Mouse (Mus musculus) monocyte, adult 2 months (primary cell): Measurements from ENCODE around the gene Rassf10.

ENCODE experiments used
- DNase-seq, 2 experiments: peaks; one replicate each; pipeline ENCODE4 v3.0.0; 2022; ENCODE audit warnings: low spot score in 2 of 2, low read depth in 1 of 2

Gene Rassf10

DNA sequence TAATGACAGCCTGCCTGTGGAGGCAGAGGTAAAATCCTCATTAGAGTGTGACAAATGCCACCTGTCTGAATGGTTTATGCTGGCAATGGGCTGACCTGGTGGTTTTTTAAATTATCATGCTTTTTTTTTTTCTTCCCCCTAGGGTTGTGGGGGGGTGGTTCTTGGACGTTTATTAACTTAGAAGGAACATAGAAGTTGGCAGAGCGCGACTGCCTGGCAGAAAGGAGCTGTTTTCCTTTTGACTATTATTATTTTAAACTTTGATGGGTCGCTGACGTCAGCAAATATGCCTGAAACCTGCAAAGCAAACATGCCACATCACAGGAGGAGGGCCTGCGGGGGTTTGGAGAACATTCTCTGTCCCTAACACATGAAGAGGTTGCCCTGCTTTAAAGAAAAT, 3.9 kb downstream of the Rassf10 start:
- DNase-seq = no peak

DNA sequence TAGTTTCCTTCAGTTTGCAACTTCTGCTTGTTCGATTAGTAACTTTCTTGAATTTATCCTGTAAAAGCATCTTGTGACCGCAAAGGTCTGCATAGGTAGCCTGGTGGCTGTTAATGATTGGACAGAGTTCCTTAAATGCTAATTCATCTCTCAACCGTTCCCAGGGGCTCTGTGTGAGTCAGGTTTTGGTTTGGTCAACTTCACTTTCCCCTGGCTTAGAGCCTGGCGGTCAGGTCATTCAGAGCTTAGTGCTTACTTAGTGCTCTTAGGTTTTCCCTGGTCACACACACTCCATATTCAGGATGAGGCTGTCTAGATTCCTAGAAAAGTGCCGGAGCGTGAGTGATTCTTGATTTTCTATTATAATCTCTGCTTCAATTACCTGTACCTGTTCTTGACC, 12.6 kb downstream of the Rassf10 start:
- no peak for DNase-seq

DNA sequence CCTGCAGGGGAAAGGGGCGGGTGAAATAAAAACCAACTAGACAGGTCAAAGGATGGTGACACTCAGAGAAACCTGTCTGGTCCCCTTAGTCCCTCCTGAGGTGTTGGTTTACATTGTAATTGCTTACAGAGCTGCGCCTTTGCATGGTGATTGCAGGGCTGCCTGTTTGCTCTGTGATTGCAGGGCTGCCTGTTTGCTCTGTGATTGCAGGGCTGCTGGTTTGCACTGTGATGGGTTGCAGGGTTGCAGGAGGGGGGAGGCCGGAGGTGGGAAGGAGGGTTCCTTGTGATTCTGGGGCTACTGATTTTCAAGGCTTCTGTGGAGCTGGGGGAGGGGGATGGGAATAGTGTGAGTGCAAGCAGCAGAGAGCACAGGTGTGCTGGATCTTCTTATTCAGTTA, 13.0 kb downstream of the Rassf10 start:
- DNase-seq = no peak

DNA sequence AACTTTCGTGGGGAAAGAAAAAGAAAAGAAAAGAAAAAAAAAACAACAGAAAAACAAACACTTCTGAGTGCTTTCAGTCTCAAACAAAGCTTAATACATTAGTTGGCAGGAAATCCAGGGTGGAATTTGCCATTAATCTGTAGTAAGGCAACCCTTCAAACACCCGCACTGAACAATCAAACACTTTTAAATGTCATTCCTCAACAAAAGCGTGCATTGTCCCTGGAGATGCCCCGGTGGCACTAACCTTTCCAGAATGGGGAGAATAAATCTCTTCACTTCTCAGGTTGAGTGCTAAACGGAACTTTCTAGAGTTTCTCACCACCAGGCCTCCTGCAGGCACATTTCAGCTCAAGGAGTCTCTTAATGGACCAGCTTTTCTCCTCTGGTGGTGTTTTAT, 29.6 kb downstream of the Rassf10 start:
- DNase-seq = no peak

DNA sequence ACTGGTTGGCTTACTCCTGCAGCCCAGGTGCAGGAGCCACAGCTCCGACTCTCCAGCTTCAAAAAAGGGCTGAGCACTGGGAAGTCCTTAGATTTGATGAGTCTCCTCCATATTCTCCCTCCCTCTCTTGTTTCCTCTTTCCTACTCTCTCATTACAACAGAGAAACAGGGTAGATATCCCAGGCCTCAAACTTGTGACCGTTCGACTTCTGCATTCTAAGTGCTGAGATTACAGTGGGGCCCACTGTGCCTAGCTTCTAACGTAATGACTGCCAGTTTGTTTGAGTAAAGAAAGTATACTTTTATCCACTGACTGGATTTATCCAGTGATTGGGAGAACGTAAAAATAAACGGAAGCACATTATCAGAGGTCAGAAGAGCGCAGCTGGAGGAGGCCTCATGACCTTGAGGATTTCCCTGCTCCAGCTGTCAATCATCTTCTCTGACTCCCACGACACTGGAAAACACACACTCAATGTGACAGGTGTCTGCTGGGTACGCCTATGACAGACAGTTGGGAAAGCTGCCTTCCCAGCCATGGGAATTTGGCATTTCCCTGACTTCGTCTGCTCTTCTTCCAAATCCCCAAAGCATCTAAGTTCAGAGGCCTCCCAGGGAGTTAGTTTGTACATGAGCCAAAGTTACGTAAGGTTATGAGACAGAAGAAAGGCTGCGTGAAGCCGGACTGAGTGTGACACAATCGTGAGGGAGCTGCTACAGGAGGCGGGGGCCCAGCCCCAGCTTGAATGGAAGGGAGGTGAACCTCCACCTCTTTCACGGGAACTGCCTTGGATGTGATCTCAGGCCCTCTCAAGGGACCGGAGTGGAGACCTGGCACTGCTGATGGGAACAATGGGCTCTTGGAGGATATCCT, 31.2 kb downstream of the Rassf10 start:
- no peak for DNase-seq

DNA sequence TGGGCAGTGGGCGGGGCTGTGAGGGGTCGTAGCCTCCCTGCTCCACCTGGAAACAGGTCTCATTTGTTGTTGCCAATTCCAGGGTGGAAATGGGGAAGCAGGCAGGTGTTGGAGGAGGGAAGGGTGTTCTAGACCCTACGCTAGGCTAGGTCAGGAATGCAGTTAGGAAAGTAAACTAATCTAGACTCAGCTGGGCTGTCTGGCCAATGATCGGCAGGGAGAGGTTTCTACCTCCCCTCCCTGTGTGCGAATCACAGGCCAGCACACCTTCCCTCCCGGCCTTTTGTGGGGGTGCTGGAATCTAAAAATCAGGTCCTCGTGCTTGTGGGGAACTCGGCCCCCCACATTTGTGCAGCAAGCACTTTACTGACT, 31.8 kb downstream of the Rassf10 start:
- no peak for DNase-seq

DNA sequence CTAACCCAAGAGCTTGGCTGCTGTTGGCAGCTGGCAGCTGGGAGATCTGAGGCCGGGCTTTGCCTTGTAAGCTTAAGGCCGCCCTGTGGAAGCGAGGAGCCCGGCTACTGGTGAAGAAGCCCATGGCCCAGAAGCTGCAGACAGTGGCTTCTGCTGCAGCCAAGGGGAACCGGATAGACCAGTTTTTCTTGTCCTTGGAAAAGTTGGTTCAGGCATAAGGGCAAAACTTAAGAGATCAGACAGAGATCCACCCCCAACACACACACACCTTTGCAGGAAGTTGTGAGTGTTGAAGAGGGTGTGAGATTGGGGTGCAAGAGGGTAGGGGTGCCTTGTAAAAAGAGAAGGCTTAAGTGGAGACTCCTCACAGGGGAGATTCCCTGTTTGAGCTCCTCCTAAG, 39.2 kb downstream of the Rassf10 start:
- DNase-seq = no peak

DNA sequence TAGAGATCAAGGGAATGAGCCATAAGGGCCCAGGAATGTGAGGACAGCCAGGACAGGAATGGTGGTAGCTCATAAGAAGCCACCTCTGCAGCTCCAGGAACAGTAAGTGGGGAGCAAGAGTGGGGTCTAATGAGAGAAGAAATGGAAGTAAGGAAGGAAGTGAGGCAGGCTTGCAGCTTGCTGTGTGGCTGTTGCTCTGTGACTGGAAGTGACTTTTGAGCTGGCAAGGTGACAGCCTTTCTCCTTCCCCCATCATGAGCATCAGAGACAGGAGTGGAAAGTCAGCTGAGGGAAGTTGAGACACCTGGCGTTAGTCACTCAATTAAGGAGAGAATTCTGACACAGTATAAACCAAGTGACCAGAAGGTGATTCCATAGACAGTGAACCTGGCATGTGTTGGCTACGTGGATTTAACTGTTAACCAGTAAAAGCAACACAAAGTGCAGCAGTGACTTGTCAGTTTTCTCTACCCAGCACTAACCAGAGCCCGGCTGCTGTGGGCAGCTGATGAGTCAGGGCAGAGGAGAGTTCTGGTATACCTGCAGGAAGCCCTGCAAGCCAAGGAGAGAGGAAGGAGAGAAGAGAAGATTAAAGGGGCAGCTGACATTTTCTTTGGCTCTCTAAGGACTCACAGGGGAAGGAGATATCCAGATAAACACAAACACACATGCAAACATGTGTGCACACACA, 49.9 kb downstream of the Rassf10 start:
- no peak for DNase-seq

DNA sequence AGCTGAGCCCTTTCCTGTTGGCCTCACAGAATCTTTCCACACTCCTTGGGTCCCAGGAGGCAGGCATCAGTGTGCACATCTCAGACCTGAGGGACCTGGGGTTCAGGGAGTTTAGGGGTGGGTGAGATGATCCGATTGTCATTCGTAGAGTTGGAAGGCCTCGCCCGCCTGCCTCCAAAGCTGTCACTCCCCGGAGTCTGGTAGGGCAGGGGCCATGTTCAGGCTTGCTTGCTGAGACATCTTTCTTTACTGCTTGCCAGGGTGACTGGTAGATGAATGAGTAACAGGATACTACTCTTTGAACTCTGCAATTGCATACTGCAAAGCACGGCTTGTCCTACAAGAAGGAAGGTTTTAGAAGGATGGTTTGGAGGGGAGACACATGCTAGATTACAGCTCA, 52.0 kb downstream of the Rassf10 start:
- no peak for DNase-seq
